Mouse (Mus musculus): Measurements from ENCODE around the gene Ubr1.

Ubr1 gene

GRCm38 (mm10) chr2:120853151-120853550 lies 117.4 kb downstream of the Ubr1 start:
- no peak for DNase-seq (ENCODE audit: low spot score)

GRCm38 (mm10) chr2:120852626-120853025 lies 117.9 kb downstream of the Ubr1 start:
- DNase-seq (ENCODE audit: low spot score): no peak

GRCm38 (mm10) chr2:120850424-120851082 lies 120.0 kb downstream of the Ubr1 start, which contains the start of gene Ttbk2:
Gene Ttbk2 (minus strand): TSS chr2:120850604.
- peak; percentile 98 for DNase-seq (ENCODE audit: low spot score)

GRCm38 (mm10) chr2:120849449-120850423 lies 120.8 kb downstream of the Ubr1 start, which contains the start of gene Cdan1:
Gene Cdan1 (minus strand): TSS chr2:120850128.
- DNase-seq (ENCODE audit: low spot score): peak; percentile 55

- DNase-seq (ENCODE audit: low spot score): no peak
Observed at GRCm38 (mm10) chr2:120845280-120845679, 125.2 kb downstream of the Ubr1 start.

- no peak for DNase-seq (ENCODE audit: low spot score)
Observed at GRCm38 (mm10) chr2:120843990-120844389, 126.5 kb downstream of the Ubr1 start.

- DNase-seq (ENCODE audit: low spot score): no peak
Observed at GRCm38 (mm10) chr2:120841211-120841610, 129.3 kb downstream of the Ubr1 start.

- no peak for DNase-seq (ENCODE audit: low spot score)
Observed at GRCm38 (mm10) chr2:120835167-120835566, 135.3 kb downstream of the Ubr1 start.

GRCm38 (mm10) chr2:120826936-120827638 lies 143.4 kb downstream of the Ubr1 start:
- DNase-seq (ENCODE audit: low spot score): no peak

All from ovary, postnatal 36 days (tissue).